Mouse (Mus musculus) forebrain, embryonic 11.5 days (tissue): ENCODE measurements around the gene Spryd7. TPM values are rescaled to one million over a fixed set of nuclear protein-coding genes. Genes with fewer than 3 reads are reported as not detected.

ENCODE experiments used
- ATAC-seq: fragments of 200-750 bp; cut with Nextera tagmentation; replicated peaks from 2 replicates; pipeline ENCODE4 v1.8.0; 2017; ENCODE audit warnings: moderate TSS enrichment; ENCODE audit not compliant: low FRiP score
- DNase-seq: peaks from one replicate; pipeline ENCODE4 v3.0.0-alpha.2; 2017; ENCODE audit warnings: low spot score
- H3K27ac ChIP-seq: fragments of 300-500 bp; sonication (generic); 2 replicates; pipeline ENCODE4 v1.5.1; 2014; ENCODE audit warnings: low read depth, low read length
- H3K27me3 ChIP-seq: fragments of 300-500 bp; sonication (generic); 2 replicates; pipeline ENCODE4 v1.6.1; 2014; ENCODE audit warnings: mild to moderate bottlenecking, low read length, mixed read lengths; ENCODE audit not compliant: control insufficient read depth, insufficient read depth
- H3K36me3 ChIP-seq: fragments of 300-500 bp; sonication (generic); 2 replicates; pipeline ENCODE4 v1.6.1; 2014; ENCODE audit warnings: mild to moderate bottlenecking, low read length, moderate library complexity, mixed read lengths; ENCODE audit not compliant: control insufficient read depth, insufficient read depth
- H3K4me1 ChIP-seq: fragments of 300-500 bp; sonication (generic); replicated peaks from 2 replicates; pipeline ENCODE4 v1.6.1; 2014; ENCODE audit warnings: low read length, mixed read lengths; ENCODE audit not compliant: control insufficient read depth, insufficient read depth
- H3K4me2 ChIP-seq: fragments of 300-500 bp; sonication (generic); 2 replicates; pipeline ENCODE4 v1.6.1; 2014; ENCODE audit warnings: low read depth, mild to moderate bottlenecking, low read length, moderate library complexity, mixed read lengths; ENCODE audit not compliant: severe bottlenecking
- H3K4me3 ChIP-seq: fragments of 300-500 bp; sonication (generic); 2 replicates; pipeline ENCODE4 v1.5.1; 2014; ENCODE audit warnings: low read depth, low read length
- H3K9ac ChIP-seq: fragments of 300-500 bp; sonication (generic); 2 replicates; pipeline ENCODE4 v1.6.1; 2014; ENCODE audit warnings: low read length
- H3K9me3 ChIP-seq: fragments of 300-500 bp; sonication (generic); 2 replicates; pipeline ENCODE4 v1.6.1; 2016; ENCODE audit warnings: low read length, mixed read lengths; ENCODE audit not compliant: control insufficient read depth
- WGBS: fragments of 180-500 bp; shearing (Covaris S2); extraction: QIAGEN DNeasy Blood & Tissue Kit; methylation state at CpG from one replicate; pipeline ENCODE4 v1.1.7; 2014; 5-methylcytosine and 5-hydroxymethylcytosine counted together
- polyA plus RNA-seq: library from polyadenylated mRNA; unstranded; fragments of >200 nt; fragmentation: Nextera tagmentation; extraction: Ambion mirVana; gene quantifications from 2 replicates; pipeline ENCODE4 v1.2.1, GENCODE M21; 2014

Spryd7 gene
- polyA plus RNA-seq, 1 experiment from 2014 or later, result 16.6 TPM

GRCm38 (mm10) chr14:61529533-61529932 lies 27.2 kb downstream of the Spryd7 start:
- Histone ChIP-seq H3K27ac (no peak overlapping the region), H3K4me2 (no peak overlapping the region), H3K9ac (no peak overlapping the region), H3K9me3 (no peaks in the 10 kb centered on the region), H3K4me3 (no peak overlapping the region), H3K36me3 (no peaks in the 10 kb centered on the region), H3K4me1 (no peaks in the 10 kb centered on the region), H3K27me3 (no peaks in the 10 kb centered on the region)
- ATAC-seq (no peak), DNase-seq (no peak)
- WGBS, result 86% methylated on average over 7 of the region's 7 CpGs

- no peaks in the 10 kb centered on the region for H3K36me3 ChIP-seq
- DNase-seq (no peak), ATAC-seq (no peak)
- no peak overlapping the region for H3K4me2 ChIP-seq
- whole genome bisulfite sequencing, result 88% methylated on average over 2 of the region's 2 CpGs
- H3K4me1 ChIP-seq, result no peaks in the 10 kb centered on the region
- H3K9me3 ChIP-seq, result no peaks in the 10 kb centered on the region
- H3K27me3 ChIP-seq, result no peaks in the 10 kb centered on the region
- H3K4me3 ChIP-seq, result no peak overlapping the region
- no peak overlapping the region for H3K27ac ChIP-seq
- no peak overlapping the region for H3K9ac ChIP-seq
These were observed 30.7 kb downstream of the Spryd7 start for GRCm38 (mm10) chr14:61526006-61526405.

GRCm38 (mm10) chr14:61523821-61524220 lies 32.9 kb downstream of the Spryd7 start:
- no peak for DNase-seq
- 82% methylated on average over 2 of the region's 2 CpGs for WGBS

GRCm38 (mm10) chr14:61518659-61519480 lies 37.8 kb downstream of the Spryd7 start:
- no peak overlapping the region for H3K4me2 ChIP-seq
- H3K9me3 ChIP-seq, result no peaks in the 10 kb centered on the region
- ATAC-seq (no peak), DNase-seq (no peak)
- no peak overlapping the region for H3K27ac ChIP-seq
- WGBS, result 87% methylated on average over 10 of the region's 10 CpGs
- H3K9ac ChIP-seq, result no peak overlapping the region
- no peaks in the 10 kb centered on the region for H3K27me3 ChIP-seq
- no peak overlapping the region for H3K4me3 ChIP-seq
- H3K4me1 ChIP-seq, result no peaks in the 10 kb centered on the region
- H3K36me3 ChIP-seq, result no peaks in the 10 kb centered on the region

More at GRCm38 (mm10) chr14:61523821-61524220, 32.9 kb downstream of the Spryd7 start:
- H3K9ac ChIP-seq, result no peak overlapping the region
- no peaks in the 10 kb centered on the region for H3K36me3 ChIP-seq
- H3K4me1 ChIP-seq, result no peaks in the 10 kb centered on the region
- no peak overlapping the region for H3K4me3 ChIP-seq
- no peaks in the 10 kb centered on the region for H3K27me3 ChIP-seq
- H3K4me2 ChIP-seq, result no peak overlapping the region
- H3K27ac ChIP-seq, result no peak overlapping the region
- ATAC-seq, result no peak
- no peaks in the 10 kb centered on the region for H3K9me3 ChIP-seq

GRCm38 (mm10) chr14:61516471-61517426 lies 39.9 kb downstream of the Spryd7 start:
- Histone ChIP-seq H3K4me3 (no peak overlapping the region), H3K27ac (no peak overlapping the region), H3K4me1 (no peaks in the 10 kb centered on the region), H3K9ac (no peak overlapping the region), H3K9me3 (no peaks in the 10 kb centered on the region), H3K4me2 (no peak overlapping the region), H3K36me3 (no peaks in the 10 kb centered on the region), H3K27me3 (no peaks in the 10 kb centered on the region)
- DNase-seq (no peak), ATAC-seq (no peak)
- WGBS, result 87% methylated on average over 9 of the region's 9 CpGs

- Histone ChIP-seq H3K27me3 (no peaks in the 10 kb centered on the region), H3K4me3 (no peak overlapping the region), H3K27ac (no peak overlapping the region), H3K4me1 (no peaks in the 10 kb centered on the region), H3K4me2 (no peak overlapping the region), H3K9ac (no peak overlapping the region), H3K9me3 (no peaks in the 10 kb centered on the region), H3K36me3 (no peaks in the 10 kb centered on the region)
- WGBS, result 68% methylated on average over 2 of the region's 2 CpGs
- DNase-seq (no peak), ATAC-seq (no peak)
These were observed 45.2 kb downstream of the Spryd7 start for GRCm38 (mm10) chr14:61511494-61511893.

GRCm38 (mm10) chr14:61497716-61498490 lies 58.8 kb downstream of the Spryd7 start:
- WGBS, result 44% methylated on average over 20 of the region's 20 CpGs
- no peaks in the 10 kb centered on the region for H3K4me1 ChIP-seq
- no peaks in the 10 kb centered on the region for H3K27me3 ChIP-seq
- no peak overlapping the region for H3K4me3 ChIP-seq
- ATAC-seq, result peak; percentile 67; the same call in 1 of the 2 replicates
- no peak overlapping the region for H3K27ac ChIP-seq
- DNase-seq, result peak; percentile 89
- H3K9ac ChIP-seq, result no peak overlapping the region
- H3K9me3 ChIP-seq, result no peaks in the 10 kb centered on the region
- H3K4me2 ChIP-seq, result no peak overlapping the region
- no peaks in the 10 kb centered on the region for H3K36me3 ChIP-seq

GRCm38 (mm10) chr14:61493511-61494135 lies 63.1 kb downstream of the Spryd7 start:
- 70% methylated on average over 6 of the region's 6 CpGs for WGBS
- DNase-seq, result no peak
- ATAC-seq, result no peak
- H3K9ac ChIP-seq, result no peak overlapping the region
- H3K27ac ChIP-seq, result no peak overlapping the region
- H3K4me1 ChIP-seq, result no peaks in the 10 kb centered on the region
- no peaks in the 10 kb centered on the region for H3K9me3 ChIP-seq
- no peaks in the 10 kb centered on the region for H3K36me3 ChIP-seq
- H3K27me3 ChIP-seq, result no peaks in the 10 kb centered on the region
- no peak overlapping the region for H3K4me2 ChIP-seq
- no peak overlapping the region for H3K4me3 ChIP-seq
